Mouse (Mus musculus): ENCODE data around the gene Olfr94. TPM values are rescaled to one million over a fixed set of nuclear protein-coding genes. Genes with fewer than 3 reads are reported as not detected.

The Olfr94 gene
- total RNA-seq, 1 experiment, result not detected

DNA sequence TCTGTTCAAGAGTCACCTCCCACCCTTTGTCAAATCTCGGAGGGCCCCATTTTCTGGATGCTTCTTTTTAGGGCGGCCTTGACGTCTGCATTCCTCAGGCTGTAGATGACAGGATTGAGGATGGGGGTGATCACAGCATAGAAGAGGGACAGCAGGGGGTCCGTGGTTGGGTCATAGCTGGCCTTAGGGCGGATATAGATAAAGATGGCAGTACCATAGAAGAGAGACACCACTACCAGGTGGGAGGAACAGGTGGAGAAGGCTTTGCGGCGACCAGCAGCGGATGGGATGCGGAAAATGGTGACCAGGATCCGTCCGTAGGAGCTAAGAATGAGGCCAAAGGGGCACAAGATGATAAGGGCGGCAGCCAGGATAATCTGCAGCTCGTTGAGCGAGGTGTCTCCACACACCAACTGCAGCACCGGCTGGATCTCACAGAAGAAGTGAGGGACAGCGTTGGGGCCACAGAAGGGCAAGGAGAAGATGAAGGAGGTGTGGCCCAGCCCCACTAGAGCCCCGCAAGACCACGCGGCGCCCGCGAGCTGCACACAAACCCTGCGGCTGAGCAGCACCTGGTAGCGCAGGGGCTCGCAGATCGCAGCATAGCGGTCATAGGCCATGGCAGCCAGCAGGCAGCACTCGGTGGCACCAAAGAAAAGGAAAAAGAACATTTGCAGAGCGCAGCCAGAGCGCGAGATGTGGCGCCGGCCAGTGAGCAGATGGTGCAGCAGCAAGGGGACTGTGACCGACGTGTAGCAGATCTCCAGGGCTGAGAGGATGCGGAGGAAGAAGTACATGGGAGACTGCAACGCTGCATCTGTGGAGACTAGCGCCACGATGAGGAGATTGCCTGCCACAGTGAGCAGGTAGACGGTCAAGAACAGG lies 10.3 kb upstream of the Olfr94 start:
- Histone ChIP-seq H3K4me1 (ENCODE audit: control insufficient read depth in 2 of 2, insufficient read depth in 2 of 2, low read length in 2 of 2, poor library complexity in 1 of 2) (peaks cover 0 to 7% of the 10 kb centered on the region in 2 experiments; a peak in 1 of 4 replicates), H3K27ac (ENCODE audit: insufficient read depth, low read depth, low read length, poor library complexity, severe bottlenecking) (no peak overlapping the region), H3K9me3 (ENCODE audit: control insufficient read depth, insufficient read depth, low read depth, low read length) (no peaks in the 10 kb centered on the region), H3K36me3 (ENCODE audit: control insufficient read depth, insufficient read depth, low read length, poor library complexity, severe bottlenecking) (no peaks in the 10 kb centered on the region), H3K9ac (ENCODE audit: insufficient read depth, low read depth, low read length, poor library complexity, severe bottlenecking) (peak overlapping the region; percentile 65), H3K4me3 (ENCODE audit: insufficient read depth in 1 of 2, low read depth in 1 of 2, low read length in 2 of 2, poor library complexity in 1 of 2, severe bottlenecking in 1 of 2) (peak overlapping the region; percentile 60 to 76)
- in situ Hi-C loops (cut with MboI; ENCODE audit: low sequenced_read_pairs in 2 of 2, unreplicated experiment in 2 of 2), result no loop called here
- DNase-seq (ENCODE audit: low read depth, low spot score), result no peak
- TF ChIP-seq HCFC1 (IDR thresholded peaks at IDR 0.05; ENCODE audit: borderline replicate concordance, insufficient read depth, low read length) (no peak), CHD2 (IDR thresholded peaks at IDR 0.05; ENCODE audit: low read depth, low read length) (no peak), ZNF384 (IDR thresholded peaks at IDR 0.05; ENCODE audit: low read depth, low read length) (no peak), ZC3H11A (IDR thresholded peaks at IDR 0.05; ENCODE audit: borderline replicate concordance, low read depth, low read length) (no peak), MAFK (IDR thresholded peaks at IDR 0.05; ENCODE audit: insufficient read depth, low read depth, low read length) (no peak)

DNA sequence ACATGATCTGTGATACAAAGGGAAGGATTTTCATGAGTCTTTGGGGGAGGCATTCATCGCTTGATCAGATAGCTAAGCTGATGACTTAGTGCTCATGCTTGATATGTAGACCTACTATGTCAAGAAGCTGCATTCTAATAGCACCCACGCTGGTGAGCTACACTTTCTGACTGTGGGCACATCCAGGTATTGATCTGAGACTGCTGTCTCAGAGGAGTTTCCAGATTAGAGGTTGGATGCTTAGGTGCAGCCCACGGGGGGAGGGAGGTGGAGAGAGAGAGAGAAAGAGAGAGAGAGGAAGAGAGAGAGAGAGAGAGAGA lies 3.1 kb upstream of the Olfr94 start:
- Histone ChIP-seq H3K4me1 (ENCODE audit: control insufficient read depth in 2 of 2, insufficient read depth in 2 of 2, low read length in 2 of 2, poor library complexity in 1 of 2) (no peaks in the 10 kb centered on the region), H3K27ac (ENCODE audit: insufficient read depth, low read depth, low read length, poor library complexity, severe bottlenecking) (no peak overlapping the region), H3K36me3 (ENCODE audit: control insufficient read depth, insufficient read depth, low read length, poor library complexity, severe bottlenecking) (no peaks in the 10 kb centered on the region), H3K4me3 (ENCODE audit: insufficient read depth in 1 of 2, low read depth in 1 of 2, low read length in 2 of 2, poor library complexity in 1 of 2, severe bottlenecking in 1 of 2) (no peak overlapping the region), H3K9me3 (ENCODE audit: control insufficient read depth, insufficient read depth, low read depth, low read length) (no peaks in the 10 kb centered on the region), H3K9ac (ENCODE audit: insufficient read depth, low read depth, low read length, poor library complexity, severe bottlenecking) (no peak overlapping the region)
- no peak for DNase-seq (ENCODE audit: low read depth, low spot score)
- no peak for TF ChIP-seq ZNF384 (IDR thresholded peaks at IDR 0.05; ENCODE audit: low read depth, low read length)
- TF ChIP-seq CHD2 (IDR thresholded peaks at IDR 0.05; ENCODE audit: low read depth, low read length), result no peak
- TF ChIP-seq ZC3H11A (IDR thresholded peaks at IDR 0.05; ENCODE audit: borderline replicate concordance, low read depth, low read length), result no peak
- no peak for TF ChIP-seq MAFK (IDR thresholded peaks at IDR 0.05; ENCODE audit: insufficient read depth, low read depth, low read length)
- TF ChIP-seq HCFC1 (IDR thresholded peaks at IDR 0.05; ENCODE audit: borderline replicate concordance, insufficient read depth, low read length), result no peak
- in situ Hi-C loops (cut with MboI; ENCODE audit: low sequenced_read_pairs in 2 of 2, unreplicated experiment in 2 of 2), result loop anchor here (5.0 to 10.0 kb wide), 2 partner anchors 309 to 312 kb away; partner anchors contain the start of genes Trim40 (in 2 of the 2) and Trim31 (in 1 of the 2)

DNA sequence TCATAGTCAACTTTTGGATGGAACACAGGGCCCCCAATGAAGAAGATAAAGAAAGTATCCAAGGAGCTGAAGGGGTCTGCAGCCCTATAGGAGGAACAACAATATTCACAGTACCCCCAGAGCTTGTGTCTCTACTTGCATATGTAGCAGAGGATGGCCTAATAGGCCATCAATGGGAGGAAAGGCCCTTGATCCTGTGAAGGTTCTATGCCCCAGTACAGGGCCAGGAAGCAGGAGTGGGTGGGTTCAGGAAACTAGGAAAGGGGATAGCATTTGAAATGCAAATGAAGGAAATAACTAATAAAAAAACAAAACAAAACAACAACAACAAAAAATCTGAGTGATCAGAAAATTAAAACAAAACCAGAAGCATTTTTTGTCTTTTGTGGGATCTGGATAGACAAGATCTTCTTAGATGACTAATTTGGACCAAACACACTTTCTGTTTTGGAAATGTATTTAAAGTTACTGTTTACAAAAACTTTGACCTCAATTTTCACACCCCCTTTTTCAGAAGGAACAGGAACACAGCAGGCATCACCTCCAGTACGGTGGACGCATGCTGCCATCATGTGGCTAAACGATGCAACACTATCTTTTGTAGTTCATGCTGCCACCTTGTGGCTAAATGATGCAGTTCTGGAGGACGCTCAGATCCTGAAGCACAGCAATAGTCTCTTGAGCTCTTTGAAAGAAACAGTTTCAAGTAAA lies 2.6 kb upstream of the Olfr94 start:
- in situ Hi-C loops (cut with MboI; ENCODE audit: low sequenced_read_pairs in 2 of 2, unreplicated experiment in 2 of 2), result loop anchor here (5.0 to 10.0 kb wide), 2 partner anchors 309 to 311 kb away; partner anchors contain the start of genes Trim40 (in 2 of the 2) and Trim31 (in 1 of the 2)
- H3K4me3 ChIP-seq (ENCODE audit: insufficient read depth in 1 of 2, low read depth in 1 of 2, low read length in 2 of 2, poor library complexity in 1 of 2, severe bottlenecking in 1 of 2), result no peak overlapping the region
- no peaks in the 10 kb centered on the region for H3K9me3 ChIP-seq (ENCODE audit: control insufficient read depth, insufficient read depth, low read depth, low read length)
- TF ChIP-seq ZNF384 (IDR thresholded peaks at IDR 0.05; ENCODE audit: low read depth, low read length) (peak; percentile 56; the same call in 1 of the 2 replicates), HCFC1 (IDR thresholded peaks at IDR 0.05; ENCODE audit: borderline replicate concordance, insufficient read depth, low read length) (no peak), ZC3H11A (IDR thresholded peaks at IDR 0.05; ENCODE audit: borderline replicate concordance, low read depth, low read length) (peak; percentile 99)
- H3K36me3 ChIP-seq (ENCODE audit: control insufficient read depth, insufficient read depth, low read length, poor library complexity, severe bottlenecking), result no peaks in the 10 kb centered on the region
- H3K27ac ChIP-seq (ENCODE audit: insufficient read depth, low read depth, low read length, poor library complexity, severe bottlenecking), result no peak overlapping the region
- DNase-seq (ENCODE audit: low read depth, low spot score), result peak; percentile 77
- no peak overlapping the region for H3K9ac ChIP-seq (ENCODE audit: insufficient read depth, low read depth, low read length, poor library complexity, severe bottlenecking)
- H3K4me1 ChIP-seq (ENCODE audit: control insufficient read depth in 2 of 2, insufficient read depth in 2 of 2, low read length in 2 of 2, poor library complexity in 1 of 2), result no peaks in the 10 kb centered on the region

DNA sequence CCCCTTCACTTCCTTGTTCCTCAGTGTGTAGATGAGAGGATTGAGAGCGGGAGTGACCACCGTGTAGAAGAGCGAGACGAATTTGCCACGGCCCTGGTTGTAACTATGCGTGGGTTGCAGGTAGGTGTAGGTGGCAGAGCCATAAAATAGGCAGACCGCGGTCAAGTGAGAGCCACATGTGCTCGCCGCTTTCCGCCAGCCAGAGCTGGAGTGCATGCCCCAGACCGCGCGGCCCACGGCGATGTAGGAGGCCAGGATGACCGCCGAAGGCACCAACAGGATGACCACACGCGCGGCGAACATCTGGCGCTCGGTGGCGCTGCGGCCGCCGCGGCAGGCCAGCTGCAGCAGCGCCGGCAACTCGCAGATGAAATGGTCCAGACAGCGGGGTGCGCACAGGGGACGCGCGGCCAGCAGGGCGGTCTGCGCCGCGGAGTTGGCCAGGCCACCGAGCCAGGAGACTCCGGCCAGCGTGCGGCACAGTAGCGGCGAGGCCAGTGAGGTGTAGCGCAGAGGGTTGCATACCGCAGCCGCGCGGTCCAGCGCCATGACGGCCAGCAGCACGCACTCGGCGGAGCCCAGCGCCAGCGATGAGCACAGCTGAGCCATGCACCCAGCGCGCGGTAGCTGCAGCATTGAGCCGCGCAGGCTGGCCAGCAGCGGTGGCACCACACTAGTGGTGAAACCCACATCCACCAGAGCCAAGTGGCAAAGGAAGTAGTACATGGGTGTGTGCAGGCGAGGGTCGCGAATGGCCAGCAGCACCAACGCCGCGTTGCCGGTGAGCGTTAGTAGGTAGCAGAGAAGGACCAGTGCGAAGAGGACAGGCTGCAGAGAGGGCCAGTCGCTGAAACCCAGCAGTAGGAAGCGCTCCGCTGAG lies 3.7 kb downstream of the Olfr94 start:
- no peaks in the 10 kb centered on the region for H3K9me3 ChIP-seq (ENCODE audit: control insufficient read depth, insufficient read depth, low read depth, low read length)
- no peak for DNase-seq (ENCODE audit: low read depth, low spot score)
- no peaks in the 10 kb centered on the region for H3K36me3 ChIP-seq (ENCODE audit: control insufficient read depth, insufficient read depth, low read length, poor library complexity, severe bottlenecking)
- peak overlapping the region; percentile 71 to 73 for H3K4me3 ChIP-seq (ENCODE audit: insufficient read depth in 1 of 2, low read depth in 1 of 2, low read length in 2 of 2, poor library complexity in 1 of 2, severe bottlenecking in 1 of 2)
- TF ChIP-seq HCFC1 (IDR thresholded peaks at IDR 0.05; ENCODE audit: borderline replicate concordance, insufficient read depth, low read length) (no peak), ZC3H11A (IDR thresholded peaks at IDR 0.05; ENCODE audit: borderline replicate concordance, low read depth, low read length) (no peak), CHD2 (IDR thresholded peaks at IDR 0.05; ENCODE audit: low read depth, low read length) (no peak), ZNF384 (IDR thresholded peaks at IDR 0.05; ENCODE audit: low read depth, low read length) (no peak), MAFK (IDR thresholded peaks at IDR 0.05; ENCODE audit: insufficient read depth, low read depth, low read length) (no peak)
- no peak overlapping the region for H3K27ac ChIP-seq (ENCODE audit: insufficient read depth, low read depth, low read length, poor library complexity, severe bottlenecking)
- H3K9ac ChIP-seq (ENCODE audit: insufficient read depth, low read depth, low read length, poor library complexity, severe bottlenecking), result peak overlapping the region; percentile 31
- in situ Hi-C loops (cut with MboI; ENCODE audit: low sequenced_read_pairs in 2 of 2, unreplicated experiment in 2 of 2), result no loop called here
- H3K4me1 ChIP-seq (ENCODE audit: control insufficient read depth in 2 of 2, insufficient read depth in 2 of 2, low read length in 2 of 2, poor library complexity in 1 of 2), result peaks cover 1 to 4% of the 10 kb centered on the region in 2 experiments; a peak in 1 of 4 replicates

Data from ES-E14 (cell line).